Mouse (Mus musculus) 3T3-L1 (cell line): ENCODE results near the gene Trim16.
A peak's percentile ranks its signal among the peaks of the same experiment; 100 is the strongest.

ENCODE experiments used
- DNase-seq: peaks from one replicate; pipeline ENCODE4 v3.0.0-alpha.2; 2015; ENCODE audit warnings: low read depth, low spot score

The Trim16 gene

GRCm38 (mm10) chr11:62827911-62828310 lies 7.9 kb downstream of the Trim16 start:
- DNase-seq: no peak

- no peak for DNase-seq
Observed at GRCm38 (mm10) chr11:62830387-62830786, 10.4 kb downstream of the Trim16 start.

DNA sequence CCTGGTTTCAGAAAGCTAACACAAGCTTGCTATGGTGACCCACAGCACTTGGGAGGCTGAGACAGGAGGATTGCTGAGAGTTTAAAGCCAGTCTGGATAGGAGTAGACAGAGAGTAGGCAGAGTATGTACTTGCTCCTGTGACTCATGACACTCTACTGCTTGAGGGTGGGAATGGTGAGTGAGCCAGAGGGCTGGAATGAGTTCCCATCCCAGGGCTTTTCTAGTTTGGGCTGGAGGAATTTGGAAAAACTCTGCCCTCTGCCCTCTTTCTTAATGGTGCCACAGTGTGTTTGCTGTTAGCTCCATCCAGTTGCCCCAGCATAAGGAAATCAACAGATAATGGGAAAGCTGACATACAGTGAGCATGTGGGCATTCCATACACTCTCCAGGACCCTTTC lies 11.9 kb downstream of the Trim16 start:
- peak; percentile 66 for DNase-seq

DNA sequence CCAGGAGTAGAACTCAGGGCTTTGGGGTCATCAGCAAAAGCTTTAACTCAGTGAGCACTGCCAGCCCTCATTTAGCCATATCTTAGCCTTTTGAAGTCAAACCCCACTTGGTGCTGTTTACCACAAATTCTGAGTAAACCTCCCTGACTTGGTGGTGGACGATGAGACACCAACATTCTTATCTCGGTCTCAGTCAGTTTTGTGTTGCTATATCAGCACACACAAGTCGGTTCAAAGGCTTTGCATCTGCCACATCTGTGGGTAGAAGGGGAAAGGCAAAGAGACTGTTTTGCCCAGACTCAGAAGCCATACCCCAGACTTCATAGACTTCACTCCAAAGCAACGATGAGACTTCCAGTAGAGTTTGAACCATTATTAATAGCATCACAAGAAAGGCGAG lies 24.5 kb downstream of the Trim16 start:
- DNase-seq: no peak

- DNase-seq: no peak
Observed at GRCm38 (mm10) chr11:62845730-62846129, 25.7 kb downstream of the Trim16 start.

DNA sequence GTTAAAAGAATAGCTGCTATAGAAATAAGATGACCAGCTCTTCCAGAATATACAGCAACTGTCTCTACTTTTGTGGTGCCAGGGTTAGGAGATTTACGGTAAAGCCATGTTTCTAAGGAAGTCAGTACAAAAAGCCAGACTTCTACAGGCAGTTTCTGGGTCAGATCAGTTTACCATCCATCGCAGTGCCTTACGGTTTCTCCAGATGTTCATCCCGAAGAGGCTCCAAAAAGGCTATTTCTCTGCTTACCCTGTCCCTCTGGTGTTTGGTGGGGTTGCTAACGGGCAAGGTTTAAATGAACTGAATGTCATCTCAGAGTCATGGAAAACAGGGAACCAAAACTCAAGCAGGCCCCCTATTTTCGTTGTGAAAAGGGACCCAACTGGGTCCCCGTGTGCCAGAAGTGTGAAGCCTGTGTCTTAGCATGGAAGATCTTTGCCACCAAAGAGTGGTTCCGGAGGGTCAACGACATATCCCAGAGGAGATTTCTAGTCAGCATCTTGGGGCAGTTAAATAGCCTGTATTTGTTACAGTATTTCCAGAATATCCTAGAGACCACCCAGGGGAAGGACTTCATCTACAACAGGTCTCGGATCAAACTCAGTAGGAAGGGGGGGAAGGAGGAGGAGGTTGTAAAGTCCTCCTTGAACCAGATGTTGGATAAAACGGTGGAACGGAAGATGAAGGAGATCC lies 27.1 kb downstream of the Trim16 start, which contains the start of gene Fbxw10:
Gene Fbxw10, plus strand, starts transcription at position 109 of the 694 bp plus-strand sequence.
- DNase-seq: peak; percentile 22

- DNase-seq: no peak
Observed at GRCm38 (mm10) chr11:62847655-62848191, 27.7 kb downstream of the Trim16 start.

- no peak for DNase-seq
Observed at GRCm38 (mm10) chr11:62848301-62848700, 28.3 kb downstream of the Trim16 start.

GRCm38 (mm10) chr11:62851199-62851598 lies 31.2 kb downstream of the Trim16 start:
- peak; percentile 66 for DNase-seq

DNA sequence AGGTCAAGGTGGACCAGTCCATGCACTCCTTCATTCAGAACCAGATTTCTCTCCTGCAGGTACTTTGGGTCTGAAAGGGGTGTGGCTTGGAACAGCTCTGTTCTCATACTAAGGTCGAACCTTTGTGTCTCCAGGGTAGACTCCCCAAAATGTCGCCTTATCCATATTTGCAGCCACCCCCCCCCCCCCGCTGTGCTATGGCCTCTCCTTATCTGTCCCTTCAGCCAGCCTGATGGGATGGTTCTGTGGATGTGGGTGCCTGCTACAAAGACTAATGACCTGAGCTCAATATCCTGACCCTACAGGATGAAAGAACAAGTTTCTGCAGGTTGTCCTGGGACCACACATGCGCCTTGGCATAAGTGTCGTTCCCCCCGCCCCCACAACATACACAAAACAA lies 33.3 kb downstream of the Trim16 start:
- DNase-seq: no peak

DNA sequence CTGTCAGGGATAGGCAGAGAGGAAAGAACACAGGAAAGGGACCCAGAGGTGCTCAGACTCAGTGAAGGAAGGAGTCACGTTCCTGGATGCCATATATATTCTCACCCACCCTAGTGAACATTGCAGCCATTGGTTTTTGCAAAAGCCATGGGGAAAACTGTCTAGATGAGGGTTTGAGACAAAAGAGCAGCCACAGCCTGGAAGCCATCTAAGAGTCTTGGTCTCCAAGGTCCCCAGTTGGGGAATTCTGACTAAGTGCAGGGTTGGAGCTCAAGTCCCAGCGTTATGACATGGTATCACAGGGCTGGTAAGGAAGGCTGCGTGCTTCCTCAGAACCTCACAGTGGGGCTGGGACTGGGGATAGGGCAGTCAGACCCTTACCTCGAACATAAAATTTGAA lies 45.5 kb downstream of the Trim16 start:
- no peak for DNase-seq

- DNase-seq: no peak
Observed at GRCm38 (mm10) chr11:62866685-62867084, 46.7 kb downstream of the Trim16 start.

DNA sequence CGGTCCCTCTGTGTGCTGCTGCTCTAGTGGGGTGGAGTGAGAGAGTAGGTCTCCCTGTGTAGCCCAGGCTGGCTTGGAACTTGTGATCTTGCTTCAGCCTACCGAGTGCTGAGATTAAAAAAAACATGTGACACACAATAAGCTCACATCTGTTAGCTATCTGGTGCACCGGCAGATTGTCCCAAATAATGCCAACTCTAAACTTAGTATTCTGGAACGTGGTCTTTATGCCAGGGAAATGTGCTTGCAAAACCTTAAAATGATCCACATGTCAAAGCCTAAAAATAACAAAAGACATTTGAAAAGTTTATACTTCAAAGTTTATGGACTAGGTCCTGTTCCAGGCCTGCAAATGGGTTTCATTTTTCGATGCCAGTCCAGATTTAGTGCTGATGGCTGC lies 49.2 kb downstream of the Trim16 start:
- DNase-seq: no peak

DNA sequence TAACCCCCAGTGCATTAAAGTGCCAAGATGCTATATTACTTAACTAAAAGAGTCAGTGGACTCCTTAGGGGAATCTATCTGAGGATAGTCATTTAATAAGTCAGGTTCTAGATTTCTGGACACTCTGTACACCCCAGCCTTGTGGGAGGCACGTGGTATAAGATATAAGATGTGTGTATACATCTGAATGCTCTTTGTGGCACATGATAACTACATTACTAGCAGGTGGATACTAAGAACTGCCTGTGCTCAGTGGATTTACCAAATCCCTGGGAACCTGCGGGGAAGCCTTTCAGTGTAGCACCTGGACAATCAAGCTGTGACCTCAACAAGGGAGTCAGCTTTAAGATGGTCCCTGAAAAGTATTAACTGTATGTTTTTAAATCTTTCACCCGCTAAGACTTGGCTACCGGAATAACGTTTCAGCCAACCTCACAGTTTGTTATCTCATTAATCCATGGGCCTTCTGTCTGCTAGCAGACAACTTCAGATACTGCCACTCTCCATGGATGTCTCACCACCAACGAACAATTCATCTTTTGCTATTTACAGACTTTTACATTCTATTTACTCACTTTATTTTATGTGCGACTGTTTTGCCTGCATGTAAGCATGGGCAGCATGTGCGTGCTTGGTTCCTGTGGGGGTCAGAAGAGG lies 49.8 kb downstream of the Trim16 start:
- no peak for DNase-seq

DNA sequence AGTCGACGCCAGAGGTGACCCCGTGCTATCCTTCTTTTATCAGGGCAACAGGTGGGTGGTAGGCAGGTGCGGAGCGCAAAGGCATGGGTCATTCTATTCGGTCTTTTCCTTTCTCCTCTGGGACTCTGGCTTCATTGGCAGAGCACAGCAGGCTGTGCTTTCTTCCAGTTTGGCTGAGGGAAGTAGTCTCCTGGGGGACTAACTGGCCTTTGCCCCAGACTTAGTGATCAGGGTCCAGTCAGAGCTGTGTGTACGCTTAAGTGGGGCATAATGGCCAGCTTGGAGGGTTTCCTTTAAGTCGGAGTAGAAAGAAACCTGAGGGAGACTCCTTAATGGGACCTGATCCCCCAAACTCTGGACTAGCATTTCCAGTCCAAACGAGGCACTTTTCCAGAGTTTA lies 53.4 kb downstream of the Trim16 start:
- no peak for DNase-seq

DNA sequence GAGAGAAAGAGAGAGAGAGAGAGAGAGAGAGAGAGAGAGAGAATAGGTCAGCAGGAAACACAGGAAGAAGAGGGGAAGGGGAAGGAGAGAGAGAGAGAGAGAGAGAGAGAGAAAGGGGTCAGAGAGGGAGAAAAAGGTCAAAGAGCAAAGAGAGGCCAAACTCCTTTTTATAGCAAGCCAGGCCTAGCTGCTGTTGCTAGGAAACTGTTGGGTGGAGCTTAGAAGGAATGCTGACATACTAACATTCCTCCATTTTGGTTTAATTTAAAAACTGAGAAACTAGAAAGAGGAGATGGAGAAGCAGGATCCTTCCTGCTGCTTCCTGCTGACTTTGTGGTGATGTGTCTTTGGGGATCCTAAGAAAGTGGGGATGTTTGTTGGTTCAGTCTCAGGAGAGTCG lies 55.7 kb downstream of the Trim16 start:
- DNase-seq: peak; percentile 45

- DNase-seq: no peak
Observed at GRCm38 (mm10) chr11:62876445-62876844, 56.4 kb downstream of the Trim16 start.

DNA sequence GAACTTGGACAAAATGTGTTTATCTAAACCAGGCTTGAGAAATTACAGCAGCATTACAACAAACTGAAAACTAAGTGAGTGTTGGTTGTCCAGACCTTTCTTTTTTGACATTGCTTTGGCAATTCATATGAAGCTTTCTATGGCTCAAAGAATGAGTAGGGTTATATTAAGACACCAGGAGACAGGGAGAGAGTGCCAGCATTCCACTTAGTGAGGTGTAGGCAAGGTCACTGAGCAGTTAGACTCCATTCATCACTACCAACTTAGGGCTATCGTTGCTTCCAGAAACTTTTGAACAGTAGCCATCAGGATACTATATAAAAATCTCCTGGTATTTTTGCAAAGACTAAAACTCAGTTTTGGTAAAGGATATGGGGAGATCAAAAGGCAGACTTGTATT lies 57.4 kb downstream of the Trim16 start:
- DNase-seq: no peak

GRCm38 (mm10) chr11:62878728-62879127 lies 58.7 kb downstream of the Trim16 start:
- no peak for DNase-seq

DNA sequence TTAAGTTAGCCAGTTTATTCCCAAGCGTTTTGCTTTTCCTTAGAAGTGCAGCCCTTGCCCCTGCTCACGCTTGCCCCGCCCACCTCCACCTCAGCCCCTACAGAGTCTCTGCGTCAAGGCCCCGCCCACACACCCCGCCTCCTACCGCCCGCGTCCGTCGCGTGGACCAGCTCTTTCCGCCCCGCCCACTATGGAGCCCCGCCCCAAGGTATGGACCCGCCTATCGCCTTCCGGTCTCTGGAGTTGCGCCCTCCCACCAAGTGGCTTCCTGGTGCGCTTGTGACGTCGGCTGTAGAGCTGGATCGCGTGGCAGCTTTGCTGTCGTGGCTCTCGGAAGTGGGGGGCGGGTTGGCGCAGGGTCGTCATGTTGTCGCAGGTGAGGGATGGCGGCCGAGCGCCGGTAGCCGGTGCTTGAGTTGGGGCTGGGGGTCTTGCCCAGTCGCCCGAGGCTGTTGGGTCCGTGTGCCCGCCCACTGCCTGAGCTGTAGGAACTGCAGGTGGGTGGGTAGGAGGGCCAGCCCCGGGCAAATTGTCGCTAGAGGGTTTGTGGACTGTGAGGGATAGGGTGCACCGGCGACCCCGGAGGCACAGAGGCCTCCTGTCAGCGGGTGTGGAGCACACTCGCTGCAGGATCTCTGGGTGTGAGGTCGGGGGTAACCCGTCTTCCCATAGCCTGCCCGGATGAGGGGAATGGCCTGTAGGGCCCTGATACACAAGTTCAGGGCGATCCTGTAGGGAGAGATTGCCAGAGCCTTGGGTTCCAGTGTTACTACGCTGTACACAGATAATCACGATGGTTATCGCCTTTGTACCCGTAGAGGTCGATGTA lies 59.4 kb downstream of the Trim16 start, which contains the start of gene Tvp23b:
Gene Tvp23b, plus strand, starts transcription at position 236 of the 829 bp plus-strand sequence.
- peak; percentile 97 for DNase-seq

DNA sequence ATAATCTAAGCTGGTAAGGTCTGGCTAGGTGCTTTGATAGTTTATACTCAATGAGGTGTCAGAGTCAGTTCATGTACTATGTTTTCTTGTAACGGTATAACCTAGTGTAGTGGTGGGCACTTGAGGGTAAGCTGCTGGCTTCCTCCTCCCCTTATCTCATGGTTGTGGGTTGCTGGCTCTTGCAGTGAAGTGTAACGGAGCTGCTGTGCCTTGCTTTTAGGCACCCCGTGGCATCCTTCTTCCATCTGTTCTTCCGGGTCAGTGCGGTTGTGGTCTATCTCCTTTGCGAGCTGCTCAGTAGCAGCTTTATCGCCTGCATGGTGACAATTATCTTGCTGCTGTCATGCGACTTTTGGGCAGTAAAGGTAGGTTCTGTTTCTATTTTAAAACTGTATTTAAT lies 63.4 kb downstream of the Trim16 start:
- DNase-seq: no peak

- DNase-seq: no peak
Observed at GRCm38 (mm10) chr11:62885323-62885722, 65.3 kb downstream of the Trim16 start.
